Mouse (Mus musculus) small intestine, adult 2 months (tissue): Measurements from ENCODE around the gene Fam169a. TPM values are rescaled to one million over a fixed set of nuclear protein-coding genes. Genes with fewer than 3 reads are reported as not detected.
"Not testable (repeated sequence)": the region's sequence is repeated elsewhere in the genome, so short reads cannot be mapped to it uniquely, and the experiment has no call there.

Experiments
- H3K27ac ChIP-seq: fragments of 200-500 bp; 2 replicates; pipeline ENCODE4 v1.5.1; 2012; ENCODE audit warnings: low read depth, low read length, control low read depth, inconsistent platforms; ENCODE audit not compliant: insufficient read depth
- H3K27me3 ChIP-seq: fragments of 200-500 bp; 2 replicates; pipeline ENCODE4 v1.6.1; 2012; ENCODE audit warnings: mild to moderate bottlenecking, moderate library complexity, low read length, inconsistent platforms; ENCODE audit not compliant: control insufficient read depth, insufficient read depth
- H3K36me3 ChIP-seq: fragments of 200-500 bp; 2 replicates; pipeline ENCODE4 v1.6.1; 2012; ENCODE audit warnings: mild to moderate bottlenecking, low read length, control low read depth, inconsistent platforms; ENCODE audit not compliant: control insufficient read depth, insufficient read depth
- H3K4me1 ChIP-seq: fragments of 200-500 bp; 2 replicates; pipeline ENCODE4 v1.6.1; 2012; ENCODE audit warnings: low read length, inconsistent platforms, mixed read lengths; ENCODE audit not compliant: control insufficient read depth, insufficient read depth, insufficient read length
- H3K4me3 ChIP-seq: fragments of 200-500 bp; 2 replicates; pipeline ENCODE4 v1.5.1; 2012; ENCODE audit warnings: low read depth, mild to moderate bottlenecking, control low read depth, inconsistent platforms, low read length, moderate library complexity
- CTCF ChIP-seq: fragments of 200-500 bp; IDR thresholded peaks from 2 replicates; pipeline ENCODE4 v1.5.1; 2012; ENCODE audit warnings: low read depth, mild to moderate bottlenecking, control low read depth, inconsistent platforms, low read length, moderate library complexity, mixed read lengths; ENCODE audit not compliant: insufficient replicate concordance, insufficient read length; ENCODE audit errors: extremely low read depth
- POLR2A ChIP-seq: fragments of 200-500 bp; IDR thresholded peaks from 2 replicates; pipeline ENCODE4 v1.6.1; 2012; ENCODE audit warnings: low read depth, mild to moderate bottlenecking, control low read depth, inconsistent platforms, low read length, moderate library complexity
- WGBS: fragments of 180-500 bp; shearing (Covaris S2); methylation state at CpG from one replicate; pipeline ENCODE4 v1.1.7; 2018; 5-methylcytosine and 5-hydroxymethylcytosine counted together
- polyA plus RNA-seq: library from polyadenylated mRNA; depleted of rRNA; stranded (reverse); fragments of >200 nt; gene quantifications from 2 replicates; pipeline ENCODE4 v1.2.3, GENCODE M21; 2012

Fam169a gene
- polyA plus RNA-seq, 1 experiment = not detected

DNA sequence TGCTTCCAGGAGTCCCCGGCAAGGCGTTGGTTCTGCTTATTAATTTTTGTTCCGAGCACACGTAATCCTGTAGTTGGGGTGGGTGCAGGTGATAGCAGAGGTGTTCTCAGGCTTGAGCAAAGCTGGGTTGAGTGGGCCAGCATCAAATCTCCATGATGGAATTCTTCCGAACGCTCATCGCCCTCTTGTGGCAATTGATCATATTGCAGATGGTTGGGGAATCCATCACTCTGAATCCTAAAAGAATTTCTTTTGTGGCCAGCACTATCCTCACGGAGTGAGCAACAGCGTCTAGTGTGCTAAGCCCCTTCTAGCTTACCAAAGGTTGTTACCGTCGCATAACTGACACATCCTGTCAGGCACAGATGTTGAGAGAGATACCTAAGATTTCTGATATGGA, 14.4 kb upstream of the Fam169a start:
- peak; percentile 58; the same call in 1 of the 2 replicates for TF ChIP-seq CTCF
- TF ChIP-seq POLR2A = no peak
- H3K27me3 ChIP-seq = no peaks in the 10 kb centered on the region
- H3K4me3 ChIP-seq = no peak overlapping the region
- H3K36me3 ChIP-seq = no peaks in the 10 kb centered on the region
- no peaks in the 10 kb centered on the region for H3K4me1 ChIP-seq
- H3K27ac ChIP-seq = no peak overlapping the region
- WGBS = 14% methylated on average over 11 of the region's 11 CpGs

DNA sequence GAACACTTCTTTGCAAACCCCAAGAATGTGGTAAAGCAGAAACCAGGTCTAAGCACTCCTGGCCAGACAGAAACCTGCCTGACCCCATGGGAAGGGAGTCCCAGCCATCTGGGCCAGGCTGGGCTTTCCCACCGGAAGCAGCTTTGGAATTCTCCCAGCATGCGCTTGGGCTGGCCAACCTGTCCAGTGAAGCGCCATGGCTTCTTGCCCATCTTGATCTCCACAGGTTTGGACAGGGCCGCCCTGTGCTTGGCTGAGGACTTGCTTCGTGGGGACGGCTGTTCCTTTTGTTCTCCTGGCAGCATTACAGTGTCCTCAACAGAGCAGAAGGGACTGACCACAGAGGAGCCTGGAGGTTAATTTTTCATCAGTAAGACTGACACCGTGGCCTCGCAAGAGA, 13.2 kb upstream of the Fam169a start:
- Histone ChIP-seq H3K27me3 (no peaks in the 10 kb centered on the region), H3K27ac (no peak overlapping the region), H3K4me1 (no peaks in the 10 kb centered on the region), H3K36me3 (no peaks in the 10 kb centered on the region), H3K4me3 (no peak overlapping the region)
- 57% methylated on average over 8 of the region's 8 CpGs for WGBS
- TF ChIP-seq CTCF (no peak), POLR2A (no peak)

DNA sequence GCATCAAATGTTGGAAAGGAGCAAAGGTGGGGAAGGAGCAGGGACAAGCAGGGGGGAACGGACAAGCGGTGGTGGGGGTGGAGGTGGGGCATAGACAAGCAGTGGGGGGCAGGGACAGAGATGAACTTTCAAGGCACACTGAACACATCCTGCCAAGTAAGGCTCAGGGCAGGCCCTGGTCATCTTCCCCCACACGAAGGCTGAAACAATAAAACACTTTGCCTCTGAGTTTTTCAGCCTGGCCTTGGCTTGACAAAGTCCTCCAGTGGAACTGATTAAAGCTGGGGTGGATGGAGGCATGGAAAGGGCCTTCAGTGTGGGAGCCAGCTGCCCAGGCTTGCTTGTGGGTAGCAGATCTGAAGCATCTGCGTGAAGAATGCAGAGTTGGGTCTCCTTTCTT, 9.3 kb upstream of the Fam169a start:
- Histone ChIP-seq H3K4me3 (no peak overlapping the region), H3K4me1 (no peaks in the 10 kb centered on the region), H3K27me3 (no peaks in the 10 kb centered on the region), H3K36me3 (no peaks in the 10 kb centered on the region), H3K27ac (no peak overlapping the region)
- WGBS = 57% methylated on average over 4 of the region's 4 CpGs
- TF ChIP-seq POLR2A (no peak), CTCF (no peak)

DNA sequence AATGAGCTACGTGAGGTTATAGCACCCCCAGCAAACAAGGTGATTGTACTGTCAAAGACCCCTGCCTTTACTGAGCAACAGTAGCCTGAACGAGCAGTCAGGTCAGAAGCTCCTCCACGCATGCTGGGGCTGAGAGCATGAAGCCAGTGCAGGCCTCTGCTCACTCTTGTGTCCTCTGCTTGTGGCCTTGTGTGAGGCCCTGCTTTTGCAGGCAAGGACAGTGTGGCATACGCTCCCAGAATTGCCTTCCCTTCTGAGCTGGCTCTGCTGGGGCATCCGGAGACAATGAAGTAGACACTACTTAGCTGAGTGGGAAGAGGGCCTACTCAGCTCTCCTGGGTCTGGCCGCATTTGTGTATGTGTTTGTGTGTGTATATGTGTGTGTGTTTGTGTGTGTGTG, 7.3 kb upstream of the Fam169a start:
- H3K27ac ChIP-seq = no peak overlapping the region
- TF ChIP-seq POLR2A (no peak), CTCF (no peak)
- WGBS = 87% methylated on average over 6 of the region's 6 CpGs
- no peak overlapping the region for H3K4me3 ChIP-seq
- no peaks in the 10 kb centered on the region for H3K27me3 ChIP-seq
- H3K36me3 ChIP-seq = no peaks in the 10 kb centered on the region
- H3K4me1 ChIP-seq = no peaks in the 10 kb centered on the region

DNA sequence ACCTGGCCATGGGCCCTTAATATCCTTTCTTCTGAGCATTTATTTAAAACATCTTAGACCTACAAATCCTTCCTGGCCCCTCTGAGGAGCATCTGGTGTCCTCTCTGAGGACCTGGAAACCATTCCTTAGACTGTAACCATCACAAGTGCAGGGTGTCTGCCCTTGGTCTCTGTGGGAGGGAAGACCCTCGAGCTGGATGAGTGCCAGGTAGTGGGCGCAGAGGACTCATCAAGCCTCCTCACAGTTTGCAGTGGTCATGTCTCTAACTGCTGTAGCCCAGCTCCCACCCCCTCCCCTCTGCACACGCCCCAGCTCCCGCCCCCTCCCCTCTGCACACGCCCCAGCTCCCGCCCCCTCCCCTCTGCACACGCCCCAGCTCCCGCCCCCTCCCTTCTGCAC, 6.8 kb upstream of the Fam169a start:
- H3K4me3 ChIP-seq = no peak overlapping the region
- H3K36me3 ChIP-seq = no peaks in the 10 kb centered on the region
- WGBS = 73% methylated on average over 6 of the region's 8 CpGs
- H3K27me3 ChIP-seq = no peaks in the 10 kb centered on the region
- no peak overlapping the region for H3K27ac ChIP-seq
- no peaks in the 10 kb centered on the region for H3K4me1 ChIP-seq
- TF ChIP-seq CTCF = no peak
- TF ChIP-seq POLR2A = no peak

DNA sequence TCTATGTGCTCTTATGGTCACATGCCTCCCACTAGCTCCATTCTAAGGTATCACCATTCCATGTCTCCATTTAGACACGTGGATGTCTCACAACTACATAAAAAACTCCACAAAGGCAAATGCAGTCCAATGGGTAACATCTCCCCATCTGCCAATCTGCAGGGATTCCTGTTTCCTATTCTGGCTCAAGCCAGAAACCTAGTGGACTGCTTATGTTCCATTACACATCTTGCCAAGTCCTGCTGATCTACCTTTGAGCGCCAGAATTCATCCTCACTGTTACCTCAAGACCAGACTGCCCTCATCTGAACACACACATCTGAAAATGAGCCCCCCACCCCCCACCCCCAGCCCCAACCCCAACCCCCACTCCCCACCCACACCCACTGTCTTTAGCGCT, 4.9 kb upstream of the Fam169a start:
- WGBS = 88% methylated on average over 3 of the region's 3 CpGs

DNA sequence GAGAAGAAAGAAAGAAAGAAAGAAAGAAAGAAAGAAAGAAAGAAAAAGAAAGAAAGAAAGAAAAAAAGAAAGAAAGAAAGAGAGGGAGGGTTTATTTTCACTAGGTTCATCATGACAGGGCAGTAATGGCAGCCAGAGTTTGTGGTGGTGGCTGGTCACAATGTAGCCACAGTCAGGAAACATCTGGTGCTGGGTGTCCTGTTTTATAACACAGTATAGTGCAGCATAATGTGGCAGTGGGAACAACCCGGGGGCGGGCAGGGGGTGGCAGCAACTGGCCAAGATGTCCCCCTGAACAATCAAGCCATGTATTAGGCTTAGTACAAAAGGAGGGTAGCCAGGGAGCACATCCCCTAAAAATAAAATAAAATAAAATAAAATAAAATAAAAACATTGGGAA, 3.7 kb upstream of the Fam169a start:
- Histone ChIP-seq H3K4me1 (no peaks in the 10 kb centered on the region), H3K36me3 (no peaks in the 10 kb centered on the region), H3K27me3 (peaks cover 4% of the 10 kb centered on the region), H3K27ac (no peak overlapping the region), H3K4me3 (no peak overlapping the region)
- 74% methylated on average over 2 of the region's 2 CpGs for WGBS
- TF ChIP-seq CTCF = no peak
- TF ChIP-seq POLR2A = no peak

More for the DNA sequence above, 4.9 kb upstream of the Fam169a start:
- H3K4me3 ChIP-seq = no peak overlapping the region
- TF ChIP-seq CTCF (no peak), POLR2A (no peak)
- no peaks in the 10 kb centered on the region for H3K36me3 ChIP-seq
- no peak overlapping the region for H3K27ac ChIP-seq
- no peaks in the 10 kb centered on the region for H3K27me3 ChIP-seq
- H3K4me1 ChIP-seq = no peaks in the 10 kb centered on the region

DNA sequence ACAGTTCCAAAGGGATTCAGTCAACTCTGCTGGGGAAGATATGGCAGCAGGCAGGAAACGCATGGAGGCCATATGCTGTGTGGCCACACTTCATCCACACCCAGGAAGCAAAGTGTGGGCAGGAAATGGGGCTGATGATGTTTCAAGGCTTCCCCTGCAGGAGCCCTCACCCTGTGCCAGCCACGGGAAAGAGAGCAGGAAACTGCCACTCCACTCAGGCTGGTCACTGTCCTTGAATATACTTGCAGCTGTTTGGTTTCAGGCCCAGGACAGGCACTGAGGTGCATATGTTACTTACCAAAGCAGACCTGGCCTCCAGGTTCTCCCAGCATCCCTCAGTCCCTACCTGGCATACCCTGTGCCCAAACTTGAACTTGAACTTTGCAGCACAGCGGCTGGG, 2.7 kb upstream of the Fam169a start:
- H3K27ac ChIP-seq = no peak overlapping the region
- WGBS = 39% methylated on average over 3 of the region's 3 CpGs
- H3K36me3 ChIP-seq = no peaks in the 10 kb centered on the region
- H3K4me3 ChIP-seq = no peak overlapping the region
- H3K4me1 ChIP-seq = no peaks in the 10 kb centered on the region
- H3K27me3 ChIP-seq = peaks cover 10% of the 10 kb centered on the region
- no peak for TF ChIP-seq POLR2A

DNA sequence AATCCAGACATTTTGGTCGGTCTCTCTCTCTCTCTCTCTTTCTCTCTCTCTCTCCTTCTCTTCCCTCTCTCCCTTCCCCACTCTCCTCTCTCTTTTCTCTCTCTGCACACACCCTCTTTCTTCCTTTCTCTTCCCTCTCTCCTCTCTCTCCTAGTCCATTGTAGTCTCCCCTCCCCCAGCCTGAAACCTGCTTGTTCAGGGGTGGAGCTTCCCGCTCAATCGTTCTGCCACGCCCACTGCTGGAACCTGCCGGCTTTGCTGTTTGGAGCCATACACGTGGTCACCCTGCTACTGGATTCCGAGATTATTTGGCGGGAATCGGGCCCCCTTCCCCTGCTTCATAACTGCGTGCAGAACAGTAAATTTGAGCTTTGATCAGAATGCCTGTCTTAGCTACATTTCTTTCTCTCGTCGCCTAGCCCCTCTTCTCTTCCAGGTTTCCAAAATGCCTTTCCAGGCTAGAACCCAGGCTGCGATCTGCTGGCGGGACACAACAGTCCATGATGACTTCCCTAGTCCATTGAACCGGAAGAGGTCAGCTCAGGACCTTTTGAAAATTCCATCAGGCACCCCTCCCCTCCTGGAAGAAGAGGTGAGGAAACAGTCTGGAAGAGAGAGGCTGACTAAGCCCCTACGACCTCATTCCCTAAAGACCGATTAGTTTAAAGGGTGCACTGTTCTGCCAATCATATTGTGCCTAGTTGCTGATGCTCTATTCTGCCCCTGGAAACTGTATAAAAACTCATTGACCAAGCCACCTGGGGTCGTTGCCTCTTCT, 2.1 kb upstream of the Fam169a start:
- H3K36me3 ChIP-seq = not testable (repeated sequence)
- 36% methylated on average over 18 of the region's 18 CpGs for WGBS

More for the DNA sequence above, 2.1 kb upstream of the Fam169a start:
- H3K27me3 ChIP-seq = peaks cover 12% of the 10 kb centered on the region
- H3K4me1 ChIP-seq, H3K27ac ChIP-seq, H3K4me3 ChIP-seq: not testable (repeated sequence)
